Mouse (Mus musculus) hindbrain, postnatal 0 days (tissue): ENCODE measurements at regions not wholly inside any gene's neighbourhood (a gene's known extent, or its start where the extent isn't known, plus 50 kb on each side); places are given as distances from the start of the nearest gene placed in this dataset.
A peak's percentile ranks its signal among the peaks of the same experiment; 100 is the strongest.

Experiments used
- ATAC-seq: fragments of 200-750 bp; cut with Nextera tagmentation; 2 replicates; pipeline ENCODE4 v1.8.0; 2017; ENCODE audit warnings: mild to moderate bottlenecking, moderate TSS enrichment, moderate library complexity
- DNase-seq: peaks from one replicate; pipeline ENCODE4 v3.0.0-alpha.2; 2015; ENCODE audit warnings: low spot score
- H3K27ac ChIP-seq: fragments of 300-500 bp; sonication (generic); 2 replicates; pipeline ENCODE4 v1.5.1; 2014; ENCODE audit warnings: mild to moderate bottlenecking
- H3K27me3 ChIP-seq: fragments of 300-500 bp; sonication (generic); 2 replicates; pipeline ENCODE4 v1.6.1; 2014; ENCODE audit warnings: low read length, mixed read lengths; ENCODE audit not compliant: insufficient read depth
- H3K36me3 ChIP-seq: fragments of 300-500 bp; sonication (generic); 2 replicates; pipeline ENCODE4 v1.6.1; 2014; ENCODE audit warnings: low read length, mixed read lengths; ENCODE audit not compliant: insufficient read depth
- H3K4me1 ChIP-seq: fragments of 300-500 bp; sonication (generic); 2 replicates; pipeline ENCODE4 v1.6.1; 2014; ENCODE audit warnings: antibody characterized with exemption, low read length, mixed read lengths; ENCODE audit not compliant: insufficient read depth
- H3K4me2 ChIP-seq: fragments of 300-500 bp; sonication (generic); 2 replicates; pipeline ENCODE4 v1.6.1; 2014; ENCODE audit warnings: low read depth, mild to moderate bottlenecking, low read length, moderate library complexity, mixed read lengths
- H3K4me3 ChIP-seq: fragments of 300-500 bp; sonication (generic); 2 replicates; pipeline ENCODE4 v1.5.1; 2014; ENCODE audit warnings: low read length
- H3K9ac ChIP-seq: fragments of 300-500 bp; sonication (generic); replicated peaks from 2 replicates; pipeline ENCODE4 v1.6.1; 2014; ENCODE audit warnings: mild to moderate bottlenecking, low read length, moderate library complexity, mixed read lengths
- H3K9me3 ChIP-seq: fragments of 300-500 bp; sonication (generic); 2 replicates; pipeline ENCODE4 v1.6.1; 2016; ENCODE audit warnings: low read length, mixed read lengths
- CTCF ChIP-seq: IDR thresholded peaks from 2 replicates; pipeline ENCODE4 v1.5.1; 2016; ENCODE audit warnings: antibody characterized with exemption, control low read depth, low read depth
- WGBS: fragments of 180-500 bp; shearing (Covaris S2); extraction: QIAGEN DNeasy Blood & Tissue Kit; methylation state at CpG from one replicate; pipeline ENCODE4 v1.1.7; 2014; 5-methylcytosine and 5-hydroxymethylcytosine counted together

DNA sequence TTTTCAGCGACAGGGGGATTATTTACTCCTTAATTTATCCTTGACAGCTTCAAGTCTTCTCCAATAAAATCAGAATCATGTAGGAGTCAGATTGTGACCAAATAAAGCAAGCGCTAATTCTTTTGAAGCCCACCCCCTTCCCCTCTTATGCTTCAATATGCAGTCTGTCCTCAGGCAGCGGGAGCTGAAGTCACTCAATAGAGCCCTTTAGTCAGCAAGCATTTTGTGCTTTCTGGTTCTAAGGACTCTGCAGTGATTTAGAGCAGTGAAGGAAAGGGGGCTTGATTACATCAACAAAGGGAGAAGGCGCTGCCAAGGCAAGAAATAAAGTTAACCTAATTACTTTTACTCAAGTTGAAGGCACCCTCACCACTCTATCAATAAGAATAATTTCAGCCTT, 298.5 kb upstream of the Galnt5 start:
- no peaks in the 10 kb centered on the region for H3K27me3 ChIP-seq

GRCm38 (mm10) chr2:57716754-57717510, 280.8 kb upstream of the Galnt5 start:
- H3K4me2 ChIP-seq = no peak overlapping the region
- WGBS = 36% methylated on average over 10 of the region's 10 CpGs

More for the DNA sequence above, 298.5 kb upstream of the Galnt5 start:
- no peaks in the 10 kb centered on the region for H3K36me3 ChIP-seq
- peak; percentile 10 for DNase-seq
- H3K4me2 ChIP-seq = peak overlapping the region; percentile 61
- peak; percentile 27; the same call in 1 of the 2 replicates for ATAC-seq
- H3K9ac ChIP-seq = no peak overlapping the region; the same call in 1 of the 2 replicates
- no peak overlapping the region for H3K27ac ChIP-seq
- H3K9me3 ChIP-seq = no peaks in the 10 kb centered on the region
- H3K4me1 ChIP-seq = no peaks in the 10 kb centered on the region
- WGBS = 16% methylated on average over 4 of the region's 4 CpGs
- no peak for TF ChIP-seq CTCF
- H3K4me3 ChIP-seq = peak overlapping the region; percentile 39

More at GRCm38 (mm10) chr2:57716754-57717510, 280.8 kb upstream of the Galnt5 start:
- Histone ChIP-seq H3K4me3 (no peak overlapping the region), H3K36me3 (no peaks in the 10 kb centered on the region), H3K9ac (no peak overlapping the region), H3K4me1 (no peaks in the 10 kb centered on the region), H3K27ac (no peak overlapping the region), H3K9me3 (no peaks in the 10 kb centered on the region), H3K27me3 (no peaks in the 10 kb centered on the region)
- DNase-seq (peak; percentile 9), ATAC-seq (0 out of 2 replicates have a peak, but pooled peaks have one; percentile 38)
- TF ChIP-seq CTCF = no peak
